Mouse (Mus musculus) brain, embryonic 14.5 days (tissue): ENCODE data around the gene Mcam.

Experiments
- CTCF ChIP-seq: fragments of 200-500 bp; IDR thresholded peaks from 2 replicates; pipeline ENCODE4 v1.5.1; 2012; ENCODE audit warnings: inconsistent platforms, mild to moderate bottlenecking, moderate library complexity, borderline replicate concordance; ENCODE audit not compliant: insufficient read depth, insufficient read length; ENCODE audit errors: extremely low read depth
- POLR2A ChIP-seq: fragments of 200-500 bp; IDR thresholded peaks from 2 replicates; pipeline ENCODE4 v1.6.1; 2012; ENCODE audit warnings: mild to moderate bottlenecking, inconsistent platforms, borderline replicate concordance; ENCODE audit not compliant: poor library complexity, insufficient read depth, insufficient read length, severe bottlenecking; ENCODE audit errors: extremely low read depth

DNA sequence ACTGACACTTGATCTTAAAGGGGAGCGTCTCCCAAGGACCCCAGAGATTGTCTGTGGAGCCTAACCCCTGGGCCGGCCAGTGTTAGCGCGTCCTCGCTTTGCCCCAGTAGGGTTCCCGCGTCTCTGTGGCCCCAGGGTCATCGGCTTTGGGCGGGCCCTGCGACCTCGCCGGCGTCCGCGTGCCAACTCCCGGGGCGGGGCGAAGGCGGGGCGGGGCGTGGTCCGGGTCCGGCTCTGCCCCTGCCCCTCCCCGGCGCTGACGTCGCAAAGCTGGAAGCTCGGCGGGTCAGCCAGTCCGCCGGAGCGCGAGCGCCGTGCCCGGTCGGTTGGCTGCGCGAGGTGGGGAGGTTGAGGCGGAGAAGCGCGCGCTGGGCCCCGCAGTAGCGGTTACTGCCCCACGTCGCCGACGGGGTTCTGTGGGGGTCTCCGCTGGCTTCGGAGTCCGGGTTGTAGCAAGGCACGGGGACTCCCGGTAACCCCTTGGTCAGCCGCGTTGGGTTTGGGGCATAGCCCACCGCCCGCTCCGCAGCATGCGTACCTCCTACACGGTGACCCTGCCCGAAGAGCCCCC lies 49.5 kb upstream of the Mcam start:
- TF ChIP-seq CTCF, result no peak
- peak; percentile 47; the same call in 1 of the 2 replicates for TF ChIP-seq POLR2A
